Mouse (Mus musculus) stomach, postnatal 0 days (tissue): ENCODE measurements around the gene Btbd19.

Source experiments
- CTCF ChIP-seq: IDR thresholded peaks from 2 replicates; pipeline ENCODE4 v1.5.1; 2016; ENCODE audit warnings: antibody characterized with exemption, low read depth, mild to moderate bottlenecking, moderate library complexity
- EP300 ChIP-seq: optimal IDR thresholded peaks from 2 replicates; pipeline ENCODE3; 2016; ENCODE audit warnings: antibody characterized with exemption

GRCm38 (mm10) chr4:117131198-117131597, 5.7 kb upstream of the Btbd19 start:
- TF ChIP-seq CTCF (no peak), EP300 (no peak)
